Mouse (Mus musculus) embryonic fibroblast, embryonic 13.5 days (primary cell): ENCODE data around the gene Tmem117.

Source experiments
- CTCF ChIP-seq: IDR thresholded peaks from 2 replicates; pipeline ENCODE4 v1.5.1; 2011; ENCODE audit warnings: mild to moderate bottlenecking, control low read depth, low read length, moderate library complexity, borderline replicate concordance; ENCODE audit not compliant: insufficient read depth
- POLR2A ChIP-seq: IDR thresholded peaks from 2 replicates; pipeline ENCODE4 v1.6.1; 2011; ENCODE audit warnings: low read depth, mild to moderate bottlenecking, control low read depth, low read length, moderate library complexity

DNA sequence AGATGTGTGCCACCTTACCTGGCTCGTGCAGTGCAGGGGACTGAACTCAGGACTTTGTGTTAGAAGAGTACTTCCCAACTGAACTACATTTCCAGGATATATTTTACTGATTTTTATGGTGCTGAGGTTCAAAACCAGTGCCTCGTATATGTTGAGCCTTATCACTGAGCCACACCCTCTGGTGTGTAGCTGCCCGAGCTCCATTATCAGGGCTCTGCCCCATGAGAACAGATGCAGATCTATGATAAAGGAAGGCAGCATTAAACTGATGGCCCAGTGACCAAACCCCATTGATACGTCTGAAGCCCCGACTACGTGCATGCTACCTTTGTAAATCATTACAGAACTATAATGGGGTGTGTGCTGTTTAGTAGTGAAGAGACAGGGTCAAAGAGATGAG, 35.6 kb downstream of the Tmem117 start:
- TF ChIP-seq CTCF (no peak), POLR2A (no peak)
